Mouse (Mus musculus) myocyte (in vitro differentiated cells): ENCODE data around the gene Slc25a21. TPM values are rescaled to one million over a fixed set of nuclear protein-coding genes. Genes with fewer than 3 reads are reported as not detected.

ENCODE experiments used
- H3K27me3 ChIP-seq: one replicate; pipeline ENCODE4 v1.6.1; 2011; ENCODE audit not compliant: control insufficient read depth, insufficient read depth, insufficient read length
- H3K36me3 ChIP-seq: one replicate; pipeline ENCODE4 v1.6.1; 2011; ENCODE audit not compliant: control insufficient read depth, insufficient read depth
- H3K4me2 ChIP-seq: one replicate; pipeline ENCODE4 v1.6.1; 2011; ENCODE audit warnings: low read depth, control low read depth
- H3K4me3 ChIP-seq: one replicate; pipeline ENCODE4 v1.5.1; 2011; ENCODE audit warnings: mild to moderate bottlenecking, control low read depth, moderate library complexity
- H3K79me2 ChIP-seq: one replicate; pipeline ENCODE4 v1.6.1; 2011; ENCODE audit not compliant: control insufficient read depth, insufficient read depth
- H3ac ChIP-seq: one replicate; pipeline ENCODE4 v1.6.1; 2011; ENCODE audit not compliant: control insufficient read depth, insufficient read length
- CEBPB ChIP-seq: IDR thresholded peaks from 2 replicates; pipeline ENCODE4 v1.6.1; 2011; ENCODE audit warnings: mild to moderate bottlenecking, moderate library complexity; ENCODE audit not compliant: poor library complexity, insufficient read depth, severe bottlenecking
- E2F4 ChIP-seq: IDR thresholded peaks from one replicate; pipeline ENCODE4 v1.6.1; 2011; ENCODE audit warnings: mild to moderate bottlenecking, control low read depth, moderate library complexity; ENCODE audit not compliant: insufficient read depth
- MAX ChIP-seq: IDR thresholded peaks from one replicate; pipeline ENCODE4 v1.6.1; 2011; ENCODE audit warnings: low read depth, mild to moderate bottlenecking, control low read depth
- MYOD1 ChIP-seq, 3 experiments: IDR thresholded peaks; one replicate each; pipeline ENCODE4 v1.6.1; 2011; ENCODE audit warnings: control low read depth in 2 of 3, low read depth in 2 of 3, mild to moderate bottlenecking in 2 of 3, moderate library complexity in 1 of 3; ENCODE audit not compliant: insufficient read length in 2 of 3, control insufficient read depth in 1 of 3
- MYOG ChIP-seq, 3 experiments: IDR thresholded peaks; one replicate each; pipeline ENCODE4 v1.6.1; 2011; ENCODE audit warnings: control low read depth in 2 of 3, low read depth in 2 of 3, mild to moderate bottlenecking in 2 of 3; ENCODE audit not compliant: insufficient read length in 2 of 3, control insufficient read depth in 1 of 3, insufficient read depth in 1 of 3
- POLR2A ChIP-seq: IDR thresholded peaks from one replicate; pipeline ENCODE4 v1.6.1; 2011; ENCODE audit warnings: low read depth, mild to moderate bottlenecking, control low read depth, moderate library complexity; ENCODE audit not compliant: insufficient read length
- POLR2AphosphoS2 ChIP-seq: IDR thresholded peaks from one replicate; pipeline ENCODE4 v1.6.1; 2011; ENCODE audit warnings: low read depth, control low read depth; ENCODE audit not compliant: insufficient read length
- REST ChIP-seq: IDR thresholded peaks from one replicate; pipeline ENCODE4 v1.6.1; 2011; ENCODE audit warnings: mild to moderate bottlenecking, control low read depth, moderate library complexity; ENCODE audit not compliant: insufficient read depth, insufficient read length
- SRF ChIP-seq: IDR thresholded peaks from one replicate; pipeline ENCODE4 v1.6.1; 2011; ENCODE audit warnings: low read depth; ENCODE audit not compliant: control insufficient read depth, insufficient read length
- TCF12 ChIP-seq: IDR thresholded peaks from one replicate; pipeline ENCODE4 v1.6.1; 2011; ENCODE audit warnings: mild to moderate bottlenecking, control low read depth; ENCODE audit not compliant: poor library complexity, insufficient read depth, severe bottlenecking
- TCF3 ChIP-seq: IDR thresholded peaks from one replicate; pipeline ENCODE4 v1.6.1; 2011; ENCODE audit warnings: low read depth, control low read depth; ENCODE audit not compliant: insufficient read length
- USF1 ChIP-seq: IDR thresholded peaks from one replicate; pipeline ENCODE4 v1.6.1; 2011; ENCODE audit warnings: low read depth, mild to moderate bottlenecking, control low read depth, moderate library complexity
- polyA plus RNA-seq: library from polyadenylated mRNA; unstranded; fragments of >200 nt; fragmentation: generic; extraction: Trizol; gene quantifications from one replicate; pipeline ENCODE4 v1.2.1, GENCODE M21; 2012; ENCODE audit warnings: missing spikeins

Slc25a21 gene
- polyA plus RNA-seq, 1 experiment: not detected

DNA sequence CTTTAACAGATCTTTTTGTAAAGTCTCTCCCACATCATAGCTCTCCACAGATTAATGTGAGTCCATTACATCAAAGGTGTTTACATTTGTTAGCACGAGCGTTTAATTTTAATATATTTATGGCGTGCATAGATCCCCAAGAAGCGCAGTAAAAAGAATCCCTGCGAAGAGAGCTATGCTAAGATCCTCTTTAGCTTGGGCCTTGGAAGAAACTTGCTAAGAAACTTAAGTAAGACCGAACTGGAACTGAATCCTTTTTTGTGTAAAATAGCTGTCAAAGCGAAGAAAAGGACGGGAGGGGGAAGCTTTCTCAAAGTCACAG, 1.0 kb downstream of the Slc25a21 start:
- Histone ChIP-seq H3K36me3 (no peaks in the 10 kb centered on the region), H3K79me2 (no peaks in the 10 kb centered on the region), H3ac (no peak overlapping the region), H3K4me2 (no peak overlapping the region), H3K27me3 (no peaks in the 10 kb centered on the region), H3K4me3 (no peak overlapping the region)
- no peak for TF ChIP-seq TCF3
- no peak for TF ChIP-seq MAX
- no peak for TF ChIP-seq POLR2AphosphoS2

DNA sequence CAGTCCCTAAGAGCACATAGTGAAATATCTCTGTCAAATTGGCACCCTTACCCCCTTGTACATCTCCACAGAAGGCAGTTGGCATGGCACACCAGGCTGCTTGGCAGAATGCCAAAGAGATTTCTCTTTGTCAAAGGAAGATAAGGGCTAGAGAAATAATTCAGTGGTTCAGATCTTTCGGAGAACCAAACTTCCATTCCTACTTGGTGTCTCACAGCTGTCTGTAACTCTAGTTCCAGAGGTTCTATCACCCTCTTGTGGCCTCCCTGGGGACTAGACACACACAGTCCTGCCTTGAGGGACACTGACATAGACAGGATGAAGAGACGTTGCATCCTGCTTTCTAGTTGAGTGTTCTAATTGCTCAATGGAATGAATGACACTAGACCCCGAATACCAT, 2.7 kb downstream of the Slc25a21 start:
- H3K27me3 ChIP-seq: no peaks in the 10 kb centered on the region
- H3K36me3 ChIP-seq: no peaks in the 10 kb centered on the region
- H3K4me2 ChIP-seq: no peak overlapping the region
- TF ChIP-seq MYOD1 (IDR thresholded peaks at IDR 0.05; ENCODE audit: control insufficient read depth in 1 of 3, insufficient read length in 2 of 3, low read depth in 2 of 3) (no peak), USF1 (no peak), MAX (no peak), POLR2A (no peak), TCF3 (no peak), TCF12 (no peak), E2F4 (no peak), REST (no peak), POLR2AphosphoS2 (no peak), CEBPB (no peak)
- no peak overlapping the region for H3ac ChIP-seq
- no peak overlapping the region for H3K4me3 ChIP-seq
- H3K79me2 ChIP-seq: no peaks in the 10 kb centered on the region

- Histone ChIP-seq H3K27me3 (no peaks in the 10 kb centered on the region), H3K4me2 (no peak overlapping the region), H3ac (no peak overlapping the region), H3K36me3 (no peaks in the 10 kb centered on the region), H3K4me3 (no peak overlapping the region), H3K79me2 (no peaks in the 10 kb centered on the region)
- TF ChIP-seq USF1: no peak
- no peak for TF ChIP-seq POLR2A
- TF ChIP-seq TCF12: no peak
Observed at GRCm38 (mm10) chr12:57187032-57187431, 10.2 kb downstream of the Slc25a21 start.

DNA sequence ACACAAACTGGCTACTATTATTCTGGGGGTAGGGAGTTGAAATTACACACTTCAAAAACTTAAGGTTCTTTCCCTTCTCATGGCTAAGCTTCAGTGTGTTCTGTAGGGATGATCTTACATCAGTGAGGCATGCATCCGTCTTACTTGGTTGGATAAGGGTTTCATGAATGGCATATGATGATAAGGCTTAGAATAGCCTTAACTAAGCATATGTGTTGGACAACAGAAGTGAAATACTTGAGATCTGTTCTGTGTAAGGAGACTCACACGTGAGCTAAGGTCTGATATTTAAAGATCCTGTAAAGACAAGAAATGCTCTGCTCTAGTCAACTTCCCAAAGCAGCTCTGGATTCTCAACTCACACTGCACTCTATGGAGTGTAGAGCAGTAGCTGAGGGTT, 11.1 kb downstream of the Slc25a21 start:
- Histone ChIP-seq H3K27me3 (no peaks in the 10 kb centered on the region), H3K36me3 (no peaks in the 10 kb centered on the region), H3K79me2 (no peaks in the 10 kb centered on the region), H3ac (no peak overlapping the region), H3K4me2 (no peak overlapping the region), H3K4me3 (no peak overlapping the region)
- no peak for TF ChIP-seq CEBPB
- no peak for TF ChIP-seq USF1
- TF ChIP-seq POLR2AphosphoS2: no peak
- no peak for TF ChIP-seq MYOD1 (IDR thresholded peaks at IDR 0.05; ENCODE audit: control insufficient read depth in 1 of 3, insufficient read length in 2 of 3, low read depth in 2 of 3)
- no peak for TF ChIP-seq MYOG (IDR thresholded peaks at IDR 0.05; ENCODE audit: control insufficient read depth in 1 of 3, insufficient read depth in 1 of 3, insufficient read length in 2 of 3, low read depth in 2 of 3)
- TF ChIP-seq TCF3: no peak

DNA sequence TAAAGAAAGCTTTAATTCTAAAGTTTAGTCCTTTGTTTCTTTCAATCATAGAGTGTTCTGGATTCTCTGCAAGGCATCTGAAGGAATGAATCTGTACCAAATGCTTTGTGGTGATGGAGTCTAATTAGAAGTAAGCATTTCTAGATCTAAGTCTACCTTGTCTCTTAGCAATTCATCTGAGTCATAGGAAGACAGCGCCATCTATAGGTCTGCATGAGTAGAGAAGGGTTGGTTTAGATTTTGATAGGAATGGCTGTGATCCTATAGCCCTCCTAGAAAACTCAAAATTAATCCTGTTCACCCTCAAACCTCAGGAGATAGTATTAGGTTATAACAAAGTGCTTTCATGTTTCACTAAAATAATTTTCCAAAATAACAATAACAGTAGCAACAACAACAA, 11.8 kb downstream of the Slc25a21 start:
- H3ac ChIP-seq: no peak overlapping the region
- no peaks in the 10 kb centered on the region for H3K36me3 ChIP-seq
- H3K4me3 ChIP-seq: no peak overlapping the region
- no peaks in the 10 kb centered on the region for H3K27me3 ChIP-seq
- no peaks in the 10 kb centered on the region for H3K79me2 ChIP-seq
- TF ChIP-seq USF1: no peak
- TF ChIP-seq TCF12: no peak
- no peak for TF ChIP-seq MYOD1 (IDR thresholded peaks at IDR 0.05; ENCODE audit: control insufficient read depth in 1 of 3, insufficient read length in 2 of 3, low read depth in 2 of 3)
- no peak for TF ChIP-seq POLR2AphosphoS2
- TF ChIP-seq POLR2A: no peak
- TF ChIP-seq MAX: no peak
- TF ChIP-seq MYOG (IDR thresholded peaks at IDR 0.05; ENCODE audit: control insufficient read depth in 1 of 3, insufficient read depth in 1 of 3, insufficient read length in 2 of 3, low read depth in 2 of 3): no peak
- no peak for TF ChIP-seq E2F4
- no peak for TF ChIP-seq REST
- TF ChIP-seq SRF: no peak
- TF ChIP-seq TCF3: no peak
- TF ChIP-seq CEBPB: no peak
- no peak overlapping the region for H3K4me2 ChIP-seq
